Mouse (Mus musculus) ES-Bruce4 (cell line): ENCODE results near the gene Abcf3. TPM values are rescaled to one million over a fixed set of nuclear protein-coding genes. Genes with fewer than 3 reads are reported as not detected.

ENCODE experiments used
- H3K27ac ChIP-seq: 2 replicates; pipeline ENCODE4 v1.5.1; 2012; ENCODE audit warnings: low read length, inconsistent platforms; ENCODE audit not compliant: insufficient read depth
- H3K27me3 ChIP-seq: 2 replicates; pipeline ENCODE4 v1.6.1; 2012; ENCODE audit warnings: mild to moderate bottlenecking, low read length, inconsistent platforms; ENCODE audit not compliant: control insufficient read depth, poor library complexity, insufficient read depth, severe bottlenecking
- H3K36me3 ChIP-seq: 2 replicates; pipeline ENCODE4 v1.6.1; 2012; ENCODE audit warnings: inconsistent platforms, mild to moderate bottlenecking, low read length, moderate library complexity; ENCODE audit not compliant: control insufficient read depth, poor library complexity, insufficient read depth, severe bottlenecking
- H3K4me1 ChIP-seq: one replicate; pipeline ENCODE4 v1.8.1; 2011; ENCODE audit warnings: low read length; ENCODE audit not compliant: control insufficient read depth, insufficient read depth
- H3K4me3 ChIP-seq: 2 replicates; pipeline ENCODE4 v1.5.1; 2011; ENCODE audit warnings: low read depth, mild to moderate bottlenecking, low read length
- H3K9ac ChIP-seq: 2 replicates; pipeline ENCODE4 v1.6.1; 2012; ENCODE audit warnings: low read depth, mild to moderate bottlenecking, inconsistent platforms; ENCODE audit not compliant: poor library complexity, severe bottlenecking
- H3K9me3 ChIP-seq: replicated peaks from 2 replicates; pipeline ENCODE4 v1.6.1; 2012; ENCODE audit warnings: mild to moderate bottlenecking, low read length, inconsistent platforms; ENCODE audit not compliant: control insufficient read depth, poor library complexity, insufficient read depth, severe bottlenecking
- CTCF ChIP-seq: IDR thresholded peaks from one replicate; pipeline ENCODE4 v1.8.1; 2011; ENCODE audit warnings: low read depth, low read length
- EP300 ChIP-seq: IDR thresholded peaks from 2 replicates; pipeline ENCODE4 v1.6.1; 2011; ENCODE audit warnings: low read depth, low read length; ENCODE audit not compliant: insufficient read depth
- POLR2A ChIP-seq: IDR thresholded peaks from one replicate; pipeline ENCODE4 v1.8.1; 2011; ENCODE audit warnings: low read length; ENCODE audit not compliant: insufficient read depth
- polyA plus RNA-seq: library from polyadenylated mRNA; stranded (reverse); fragments of >200 nt; gene quantifications from 2 replicates; pipeline ENCODE4 v1.2.4, GENCODE M21; 2011; ENCODE audit warnings: low read depth; ENCODE audit not compliant: missing spikeins, insufficient read depth, insufficient read length

Gene Abcf3
- polyA plus RNA-seq, 1 experiment = 61.0 TPM

DNA sequence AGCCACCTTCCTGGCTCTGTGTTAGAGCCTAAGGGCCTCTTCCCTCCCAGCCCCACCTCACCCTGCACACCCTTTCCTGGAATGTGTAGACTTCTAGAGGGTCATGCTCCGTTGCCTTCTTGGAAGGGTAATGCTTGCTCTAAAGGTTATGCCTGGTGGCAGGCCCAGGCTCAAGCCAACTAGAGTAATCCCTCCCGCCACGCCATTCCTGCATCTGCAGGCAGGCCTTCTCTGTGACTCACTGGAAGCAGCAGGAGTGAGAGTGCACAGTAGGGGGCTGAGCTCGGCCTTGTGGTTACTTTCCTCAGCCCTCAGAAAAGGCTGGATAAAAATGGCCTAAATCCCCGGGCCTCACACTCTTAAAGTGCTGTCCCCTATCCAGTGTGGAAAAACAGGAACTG lies 11.3 kb upstream of the Abcf3 start:
- no peaks in the 10 kb centered on the region for H3K27me3 ChIP-seq
- TF ChIP-seq POLR2A (no peak), EP300 (0 out of 2 replicates have a peak, but pooled peaks have one; percentile 51)
- peak overlapping the region; percentile 76 for H3K27ac ChIP-seq
- H3K9me3 ChIP-seq = no peaks in the 10 kb centered on the region
- H3K4me3 ChIP-seq = peak overlapping the region; percentile 18
- no peaks in the 10 kb centered on the region for H3K4me1 ChIP-seq
- peak overlapping the region; percentile 27 for H3K9ac ChIP-seq
- peaks cover 20% of the 10 kb centered on the region for H3K36me3 ChIP-seq

DNA sequence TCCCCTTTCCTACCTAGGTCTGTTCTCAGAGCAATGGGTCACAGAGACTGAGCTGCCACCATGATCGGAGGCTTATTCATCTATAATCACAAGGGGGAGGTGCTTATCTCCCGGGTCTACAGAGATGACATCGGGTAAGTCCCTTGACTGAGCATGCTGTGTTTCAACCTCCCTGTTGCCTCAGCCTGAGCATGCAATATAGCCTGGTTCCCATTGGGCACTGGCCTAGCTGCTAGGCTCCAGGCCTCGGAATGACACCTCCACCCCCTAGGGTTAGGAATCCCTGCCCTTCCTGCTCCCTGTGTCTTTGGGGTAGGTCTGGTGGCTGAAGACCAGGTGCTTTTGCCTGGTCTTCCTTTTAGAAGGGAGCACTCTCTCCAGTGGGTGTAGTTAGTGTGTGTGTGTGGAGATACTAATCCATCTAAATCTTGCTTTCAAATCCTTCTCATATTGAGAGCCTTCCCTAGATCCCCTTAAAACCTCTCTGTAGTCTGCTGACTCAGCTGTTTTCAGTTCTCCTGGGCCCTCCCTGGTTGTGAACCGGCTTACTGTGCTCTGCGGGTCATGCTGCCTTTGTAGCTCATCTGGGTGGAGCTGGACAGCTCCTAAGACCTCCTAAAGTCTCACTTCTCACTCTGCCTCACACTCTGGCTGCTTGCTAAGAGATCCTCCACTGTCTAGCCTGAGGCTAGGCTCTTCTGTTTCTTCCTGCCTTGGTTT lies 10.6 kb upstream of the Abcf3 start:
- TF ChIP-seq CTCF (no peak), EP300 (0 out of 2 replicates have a peak, but pooled peaks have one; percentile 32)
- Histone ChIP-seq H3K27me3 (no peaks in the 10 kb centered on the region), H3K9ac (peak overlapping the region; percentile 27; the same call in 1 of the 2 replicates), H3K4me3 (peak overlapping the region; percentile 18; the same call in 1 of the 2 replicates), H3K4me1 (no peaks in the 10 kb centered on the region), H3K36me3 (peaks cover 24% of the 10 kb centered on the region), H3K9me3 (no peaks in the 10 kb centered on the region), H3K27ac (peak overlapping the region; percentile 76)

DNA sequence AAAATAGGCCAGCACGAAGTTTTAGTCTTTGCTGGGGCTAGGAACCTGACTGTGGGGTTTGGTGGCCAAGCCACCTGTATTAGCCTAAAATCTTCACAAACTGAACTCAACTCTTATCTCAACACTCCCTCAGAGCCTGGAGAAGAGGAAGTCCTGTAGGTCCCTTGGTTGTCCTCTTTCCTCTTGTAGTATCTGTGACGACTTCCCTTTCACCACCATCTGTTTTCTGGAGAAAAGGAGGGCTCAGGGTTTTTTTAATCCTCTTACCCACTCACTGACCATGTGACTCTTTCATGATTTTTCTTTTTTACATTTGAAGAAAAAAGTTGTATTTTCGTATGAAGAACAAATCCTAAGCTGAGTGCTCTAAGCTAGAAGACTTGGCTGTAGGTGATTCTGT lies 8.7 kb upstream of the Abcf3 start:
- Histone ChIP-seq H3K9ac (no peak overlapping the region), H3K4me3 (no peak overlapping the region), H3K36me3 (peaks cover 30% of the 10 kb centered on the region), H3K9me3 (no peaks in the 10 kb centered on the region), H3K27ac (0 out of 2 replicates have a peak overlapping the region, but pooled peaks have one; percentile 45), H3K27me3 (no peaks in the 10 kb centered on the region), H3K4me1 (no peaks in the 10 kb centered on the region)
- TF ChIP-seq EP300 (no peak), CTCF (no peak), POLR2A (no peak)

DNA sequence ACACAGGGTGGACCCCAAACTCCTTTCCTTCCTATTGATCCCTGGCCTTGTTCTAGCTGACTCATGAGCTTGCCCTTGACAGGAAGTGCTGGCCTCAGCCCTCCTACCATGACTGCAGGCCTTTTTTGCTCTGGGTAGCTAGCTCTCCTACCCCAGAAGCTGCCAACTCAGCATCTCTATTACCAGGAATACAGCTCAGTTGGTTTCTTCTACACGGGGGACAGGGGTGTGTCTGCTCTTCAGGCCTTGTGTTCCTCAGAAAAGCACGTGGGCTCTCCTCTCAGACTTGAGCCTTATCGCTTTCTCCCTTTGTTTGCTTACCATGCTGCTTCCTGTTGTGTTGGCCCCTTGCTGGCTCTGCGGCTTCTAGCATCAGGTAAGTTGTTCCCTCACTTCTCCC lies 7.9 kb upstream of the Abcf3 start:
- H3K36me3 ChIP-seq = peaks cover 30% of the 10 kb centered on the region

DNA sequence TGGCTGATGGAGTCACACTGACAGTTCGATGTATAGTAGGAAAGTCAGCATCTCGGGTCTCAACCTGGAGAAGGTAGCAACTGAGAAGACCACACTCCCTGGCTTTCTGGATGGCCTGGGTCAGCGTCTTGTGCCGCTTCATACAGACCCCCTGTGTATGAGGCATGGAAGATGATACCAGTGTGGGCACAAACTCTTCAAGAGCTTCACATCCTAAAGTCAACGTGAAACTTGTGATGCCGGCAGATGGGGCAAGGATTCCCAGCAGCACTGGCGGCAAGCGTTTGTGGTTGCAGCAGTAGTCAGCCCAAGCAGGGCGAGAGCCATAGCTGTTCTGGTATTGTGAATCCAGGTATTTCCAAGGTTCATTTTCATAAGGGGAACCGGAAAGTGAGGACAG lies 2.7 kb upstream of the Abcf3 start:
- Histone ChIP-seq H3K4me1 (no peaks in the 10 kb centered on the region), H3K9ac (no peak overlapping the region), H3K9me3 (no peaks in the 10 kb centered on the region), H3K27ac (no peak overlapping the region), H3K36me3 (peaks cover 29% of the 10 kb centered on the region), H3K27me3 (no peaks in the 10 kb centered on the region), H3K4me3 (no peak overlapping the region)
- TF ChIP-seq EP300 = no peak
- TF ChIP-seq POLR2A = no peak
- TF ChIP-seq CTCF = no peak

More for the DNA sequence above, 7.9 kb upstream of the Abcf3 start:
- Histone ChIP-seq H3K27ac (peak overlapping the region; percentile 45), H3K4me3 (no peak overlapping the region), H3K4me1 (no peaks in the 10 kb centered on the region), H3K27me3 (no peaks in the 10 kb centered on the region), H3K9ac (no peak overlapping the region), H3K9me3 (no peaks in the 10 kb centered on the region)
- TF ChIP-seq EP300 (no peak), CTCF (no peak), POLR2A (no peak)

DNA sequence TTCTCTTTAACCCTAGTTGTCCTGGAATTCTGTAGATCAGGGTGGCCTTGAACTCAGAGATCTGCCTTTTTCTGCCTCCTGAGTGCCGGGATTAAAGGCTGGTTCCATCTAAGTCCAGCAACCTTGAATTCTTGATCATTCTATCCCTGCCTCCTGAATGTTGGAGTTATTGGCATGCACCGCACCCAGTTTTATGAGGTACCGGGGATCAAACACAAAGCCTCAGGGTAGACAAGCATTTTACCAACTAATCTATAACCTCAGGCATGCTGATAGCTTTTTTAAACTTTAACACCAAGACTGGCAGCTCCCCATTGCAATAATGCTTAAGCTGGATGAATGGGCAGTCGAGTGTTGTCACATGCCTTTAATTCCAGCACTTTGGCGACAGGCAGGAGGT lies 954 bp upstream of the Abcf3 start:
- Histone ChIP-seq H3K27me3 (no peaks in the 10 kb centered on the region), H3K9me3 (no peaks in the 10 kb centered on the region), H3K36me3 (peaks cover 32% of the 10 kb centered on the region), H3K4me1 (no peaks in the 10 kb centered on the region), H3K4me3 (peak overlapping the region; percentile 40), H3K27ac (peak overlapping the region; percentile 46), H3K9ac (peak overlapping the region; percentile 23)
- no peak for TF ChIP-seq CTCF
- TF ChIP-seq EP300 = no peak
- no peak for TF ChIP-seq POLR2A
